Mouse (Mus musculus) spleen, postnatal 14 days (tissue): Measurements from ENCODE around the gene Kcnj11.

Source experiments
- DNase-seq, 2 experiments: peaks; one replicate each; pipeline ENCODE4 v3.0.0; 2021 to 2022; ENCODE audit warnings: low spot score in 2 of 2

The Kcnj11 gene

GRCm38 (mm10) chr7:46049981-46050380 is 50.6 kb downstream of the Kcnj11 start:
- no peak for DNase-seq

DNA sequence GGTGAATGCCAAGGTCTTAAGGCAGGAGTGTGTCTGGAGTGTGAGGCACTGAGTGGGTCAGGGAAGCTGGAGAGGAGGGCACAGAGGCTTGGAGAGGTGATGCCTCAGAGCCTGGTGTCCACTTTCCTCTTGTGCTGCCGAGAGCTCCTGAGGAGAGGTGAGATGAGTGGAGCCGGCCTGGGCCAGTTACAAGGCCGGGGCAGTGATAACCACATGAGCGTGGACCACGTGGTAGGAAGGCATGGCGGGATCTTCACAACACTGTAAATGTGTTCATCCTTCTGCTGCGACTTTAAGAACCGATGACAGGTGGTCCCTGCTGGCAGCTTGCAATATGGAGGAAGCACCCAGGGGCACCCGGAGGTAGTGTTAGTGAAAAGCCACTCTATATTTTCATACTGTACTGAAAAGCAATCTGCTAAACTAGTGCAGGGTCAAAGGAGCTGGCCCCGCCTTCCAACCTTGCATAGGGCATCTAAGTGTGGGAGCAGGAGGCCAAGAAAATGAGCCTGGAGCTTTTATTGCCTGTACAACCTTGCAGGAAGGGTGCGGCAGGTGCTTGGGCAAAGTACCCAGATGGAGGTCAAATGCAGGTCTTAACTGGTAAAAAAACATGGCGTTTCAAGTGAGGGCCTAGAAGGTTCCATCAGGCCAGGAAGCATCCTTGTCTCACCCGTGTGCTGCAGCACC is 52.5 kb downstream of the Kcnj11 start:
- DNase-seq, result no peak

- no peak for DNase-seq
These were observed 54.7 kb downstream of the Kcnj11 start for GRCm38 (mm10) chr7:46045882-46046281.

- no peak for DNase-seq
These were observed 56.5 kb downstream of the Kcnj11 start for GRCm38 (mm10) chr7:46044106-46044505.
